Mouse (Mus musculus) embryonic facial prominence, embryonic 12.5 days (tissue): ENCODE results near the gene 1700034I23Rik. TPM values are rescaled to one million over a fixed set of nuclear protein-coding genes. Genes with fewer than 3 reads are reported as not detected.

Experiments used
- polyA plus RNA-seq: library from polyadenylated mRNA; unstranded; fragments of >200 nt; fragmentation: Nextera tagmentation; extraction: Ambion mirVana; gene quantifications from 2 replicates; pipeline ENCODE4 v1.2.1, GENCODE M21; 2016

1700034I23Rik gene
- polyA plus RNA-seq, 1 experiment from 2014 or later: 0.35 TPM

Other genes with a start within 250 kb of the 1700034I23Rik start
- gene Slc25a31, start 193.7 kb downstream of the 1700034I23Rik start, polyA plus RNA-seq: 0.14 and 0.24 TPM in 2 replicates
- 13.0 and 15.3 TPM in 2 replicates for gene Hspa4l, start 158.0 kb downstream of the 1700034I23Rik start, polyA plus RNA-seq
- 64.1 and 70.6 TPM in 2 replicates for gene Plk4, start 102.5 kb downstream of the 1700034I23Rik start, polyA plus RNA-seq
- 7.4 and 8.8 TPM in 2 replicates for gene Mfsd8, start 55.7 kb downstream of the 1700034I23Rik start, polyA plus RNA-seq
- gene Abhd18, start 55.6 kb downstream of the 1700034I23Rik start, polyA plus RNA-seq: 6.3 and 8.6 TPM in 2 replicates
- gene Larp1b, start 47.3 kb upstream of the 1700034I23Rik start, polyA plus RNA-seq: 1.2 and 1.7 TPM in 2 replicates
- gene Pgrmc2, start 180.5 kb upstream of the 1700034I23Rik start, polyA plus RNA-seq: 50.3 and 50.8 TPM in 2 replicates